Comparison of ENCODE assay signal across 15 mouse cellular contexts in genomic region chr8:119788607-119789381, GRCm38 (mm10). TPM values are rescaled to one million over a fixed set of nuclear protein-coding genes. Genes with fewer than 3 reads are reported as not detected.
A peak's percentile ranks its signal among the peaks of the same experiment; 100 is the strongest.
DNase-seq lines count a peak whose midpoint lies in the region; ATAC-seq and TF ChIP-seq lines count a peak whose summit lies in the region.
"Had no signal": no experiment of that assay in that cellular context is flagged by ENCODE, and none has a peak within 500 bp of the region (broad histone marks: within the 10 kb centered on the region; RNA-seq: fewer than 3 reads in every experiment).

No protein-coding gene starts in this region.

- no peaks in the 10 kb centered on the region for H3K36me3 ChIP-seq in forebrain, embryonic 10.5 days (replicated peaks)
- H3K36me3 ChIP-seq in forebrain, embryonic 16.5 days (ENCODE audit: control insufficient read depth, insufficient read depth) = no peaks in the 10 kb centered on the region
- H3K36me3 ChIP-seq in midbrain, embryonic 10.5 days = no peaks in the 10 kb centered on the region
- no peaks in the 10 kb centered on the region for H3K36me3 ChIP-seq in midbrain, postnatal 0 days (ENCODE audit: insufficient read depth, low read length)
- no peaks in the 10 kb centered on the region for H3K36me3 ChIP-seq in myocyte (ENCODE audit: control insufficient read depth, insufficient read depth)
- H3K36me3 ChIP-seq: kidney, embryonic 15.5 days; limb, embryonic 12.5 days had no signal

- H3K9ac ChIP-seq in forebrain, embryonic 16.5 days (replicated peaks; ENCODE audit: low read depth, low read length) = no peak overlapping the region
- H3K9ac ChIP-seq in midbrain, postnatal 0 days (replicated peaks; ENCODE audit: low read length, poor library complexity, severe bottlenecking) = no peak overlapping the region
- H3K9ac ChIP-seq: kidney, embryonic 15.5 days; limb, embryonic 12.5 days had no signal

- H3K79me2 ChIP-seq in myocyte (ENCODE audit: control insufficient read depth, insufficient read depth) = no peaks in the 10 kb centered on the region

- H3K27me3 ChIP-seq in forebrain, embryonic 10.5 days (ENCODE audit: poor library complexity, severe bottlenecking) = peaks cover 2% of the 10 kb centered on the region; the same call in 1 of the 2 replicates
- H3K27me3 ChIP-seq in forebrain, embryonic 16.5 days (replicated peaks; ENCODE audit: control insufficient read depth, insufficient read depth, low read length) = no peaks in the 10 kb centered on the region
- H3K27me3 ChIP-seq in midbrain, embryonic 10.5 days (ENCODE audit: low read depth, poor library complexity, severe bottlenecking) = peaks cover 9% of the 10 kb centered on the region; the same call in 1 of the 2 replicates
- no peaks in the 10 kb centered on the region for H3K27me3 ChIP-seq in midbrain, postnatal 0 days (ENCODE audit: insufficient read depth, low read length)
- no peaks in the 10 kb centered on the region for H3K27me3 ChIP-seq in myocyte (ENCODE audit: control insufficient read depth, insufficient read depth, insufficient read length)
- H3K27me3 ChIP-seq: limb, embryonic 12.5 days had no signal

- TF ChIP-seq POLR2A in myocyte (IDR thresholded peaks at IDR 0.05; ENCODE audit: insufficient read length, low read depth) = no peak

- TF ChIP-seq CTCF in midbrain, postnatal 0 days (IDR thresholded peaks at IDR 0.05) = no peak

- H3ac ChIP-seq in myocyte (ENCODE audit: control insufficient read depth, insufficient read length) = no peak overlapping the region

- 77% methylated on average over 9 of the region's 9 CpGs for WGBS in forebrain, embryonic 10.5 days
- WGBS in forebrain, embryonic 16.5 days = 74% methylated on average over 8 of the region's 9 CpGs
- 76% methylated on average over 9 of the region's 9 CpGs for WGBS in midbrain, embryonic 10.5 days
- 81% methylated on average over 9 of the region's 9 CpGs for WGBS in midbrain, postnatal 0 days

- H3K4me2 ChIP-seq in forebrain, embryonic 16.5 days (ENCODE audit: low read length) = no peak overlapping the region
- H3K4me2 ChIP-seq in midbrain, postnatal 0 days (ENCODE audit: low read depth, low read length, poor library complexity, severe bottlenecking) = no peak overlapping the region
- H3K4me2 ChIP-seq in myocyte (ENCODE audit: low read depth) = no peak overlapping the region
- H3K4me2 ChIP-seq: kidney, embryonic 15.5 days; limb, embryonic 12.5 days had no signal

- ATAC-seq in forebrain, embryonic 16.5 days = no peak
- ATAC-seq in midbrain, postnatal 0 days (ENCODE audit: low FRiP score) = no peak

- H3K4me3 ChIP-seq in forebrain, embryonic 10.5 days = no peak overlapping the region
- no peak overlapping the region for H3K4me3 ChIP-seq in forebrain, embryonic 16.5 days (replicated peaks; ENCODE audit: low read length)
- no peak overlapping the region for H3K4me3 ChIP-seq in midbrain, embryonic 10.5 days
- H3K4me3 ChIP-seq in midbrain, postnatal 0 days (ENCODE audit: low read depth, low read length) = no peak overlapping the region
- no peak overlapping the region for H3K4me3 ChIP-seq in myocyte
- H3K4me3 ChIP-seq: gastrocnemius, adult 2 months; kidney, embryonic 15.5 days; limb, embryonic 12.5 days had no signal

- DNase-seq in forebrain, embryonic 10.5 days (ENCODE audit: extremely low spot score, low spot score) = no peak
- no peak for DNase-seq in midbrain, embryonic 10.5 days (ENCODE audit: low spot score)
- DNase-seq in midbrain, postnatal 0 days (ENCODE audit: low spot score) = no peak
- DNase-seq in cerebellum, adult 9-11 months = peak; percentile 65
- DNase-seq in c-Kit-positive CD71-positive TER-119-positive erythroid progenitor cells, embryonic 14.5 days (ENCODE audit: low spot score) = no peak
- no peak for DNase-seq in natural killer cell, adult 2 months (ENCODE audit: low spot score in 2 of 2)
- DNase-seq: adrenal gland, postnatal 10 days; gastrocnemius, adult 2 months; heart, postnatal 36 days had no signal

- H3K27ac ChIP-seq in forebrain, embryonic 10.5 days = peak overlapping the region; percentile 67
- no peak overlapping the region for H3K27ac ChIP-seq in forebrain, embryonic 16.5 days (ENCODE audit: low read length)
- peak overlapping the region; percentile 65 for H3K27ac ChIP-seq in midbrain, embryonic 10.5 days (replicated peaks)
- H3K27ac ChIP-seq in midbrain, postnatal 0 days (ENCODE audit: low read depth, low read length) = no peak overlapping the region
- H3K27ac ChIP-seq: gastrocnemius, adult 2 months; kidney, embryonic 15.5 days; limb, embryonic 12.5 days; macrophage; stomach, postnatal 0 days had no signal

- peaks cover 89% of the 10 kb centered on the region for H3K4me1 ChIP-seq in forebrain, embryonic 10.5 days
- peaks cover 25% of the 10 kb centered on the region for H3K4me1 ChIP-seq in forebrain, embryonic 16.5 days (replicated peaks; ENCODE audit: control insufficient read depth, insufficient read depth, low read length)
- H3K4me1 ChIP-seq in midbrain, embryonic 10.5 days = peaks cover 99% of the 10 kb centered on the region
- H3K4me1 ChIP-seq in midbrain, postnatal 0 days (ENCODE audit: insufficient read depth, low read length) = peaks cover 4% of the 10 kb centered on the region; the same call in 1 of the 2 replicates

- no peaks in the 10 kb centered on the region for H3K9me3 ChIP-seq in forebrain, embryonic 10.5 days
- H3K9me3 ChIP-seq in forebrain, embryonic 16.5 days (ENCODE audit: control insufficient read depth, low read length) = no peaks in the 10 kb centered on the region
- H3K9me3 ChIP-seq in midbrain, embryonic 10.5 days (replicated peaks) = no peaks in the 10 kb centered on the region
- H3K9me3 ChIP-seq in midbrain, postnatal 0 days (ENCODE audit: low read length) = no peaks in the 10 kb centered on the region
- H3K9me3 ChIP-seq: kidney, embryonic 15.5 days; limb, embryonic 12.5 days had no signal

TF ChIP-seq in myocyte, 11 proteins besides CTCF, POLR2A, EP300 and RAD21:
- no peak for TF ChIP-seq E2F4 (IDR thresholded peaks at IDR 0.05; ENCODE audit: insufficient read depth)
- no peak for TF ChIP-seq MAX (IDR thresholded peaks at IDR 0.05; ENCODE audit: low read depth)
- no peak for TF ChIP-seq REST (IDR thresholded peaks at IDR 0.05; ENCODE audit: insufficient read depth, insufficient read length)
- TF ChIP-seq MYOD1 (IDR thresholded peaks at IDR 0.05; ENCODE audit: control insufficient read depth in 1 of 3, insufficient read length in 2 of 3, low read depth in 2 of 3) = peak in 2 of 3 experiments; percentile 69 to 82
- TF ChIP-seq SRF (IDR thresholded peaks at IDR 0.05; ENCODE audit: control insufficient read depth, insufficient read length, low read depth) = no peak
- TF ChIP-seq TCF3 (IDR thresholded peaks at IDR 0.05; ENCODE audit: insufficient read length, low read depth) = peak; percentile 7
- TF ChIP-seq MYOG (IDR thresholded peaks at IDR 0.05; ENCODE audit: control insufficient read depth in 1 of 3, insufficient read depth in 1 of 3, insufficient read length in 2 of 3, low read depth in 2 of 3) = peak in 2 of 3 experiments; percentile 56 to 71
- TF ChIP-seq USF1 (IDR thresholded peaks at IDR 0.05; ENCODE audit: low read depth) = no peak
- TF ChIP-seq TCF12 (IDR thresholded peaks at IDR 0.05; ENCODE audit: insufficient read depth, poor library complexity, severe bottlenecking) = no peak
- TF ChIP-seq CEBPB (IDR thresholded peaks at IDR 0.05; ENCODE audit: insufficient read depth, poor library complexity, severe bottlenecking) = no peak
- TF ChIP-seq POLR2AphosphoS2 (IDR thresholded peaks at IDR 0.05; ENCODE audit: insufficient read length, low read depth) = no peak

RNA-seq across cellular contexts. Expression of gene Tldc1, which starts 10.6 kb away (rescaled TPM):
- 16.7 and 17.3 TPM in 2 replicates for polyA plus RNA-seq in forebrain, embryonic 10.5 days (2016; fragmentation: Nextera tagmentation; extraction: Ambion mirVana)
- 15.3 and 16.1 TPM in 2 replicates for polyA plus RNA-seq in forebrain, embryonic 16.5 days (2015; fragmentation: Nextera tagmentation; extraction: Ambion mirVana)
- 15.4 and 16.4 TPM in 2 replicates for polyA plus RNA-seq in midbrain, embryonic 10.5 days (2016; fragmentation: Nextera tagmentation; extraction: Ambion mirVana)
- total RNA-seq in midbrain, postnatal 0 days (2014; rRNA removed) = 18.5 and 20.4 TPM in 2 replicates
- 6.7 and 7.4 TPM in 2 replicates for polyA plus RNA-seq in midbrain, postnatal 0 days (2015; fragmentation: Nextera tagmentation; extraction: Ambion mirVana)
- polyA plus RNA-seq in myocyte (2012; fragmentation: generic; extraction: Trizol) = 9.6 TPM

RNA-seq across cellular contexts. Expression of gene Cotl1, which starts 51.5 kb away (rescaled TPM):
- polyA plus RNA-seq in forebrain, embryonic 10.5 days (2016; fragmentation: Nextera tagmentation; extraction: Ambion mirVana) = 109 and 114 TPM in 2 replicates
- 119 and 147 TPM in 2 replicates for polyA plus RNA-seq in forebrain, embryonic 16.5 days (2015; fragmentation: Nextera tagmentation; extraction: Ambion mirVana)
- polyA plus RNA-seq in midbrain, embryonic 10.5 days (2016; fragmentation: Nextera tagmentation; extraction: Ambion mirVana) = 150 and 197 TPM in 2 replicates
- total RNA-seq in midbrain, postnatal 0 days (2014; rRNA removed) = 223 and 238 TPM in 2 replicates
- polyA plus RNA-seq in midbrain, postnatal 0 days (2015; fragmentation: Nextera tagmentation; extraction: Ambion mirVana) = 112 and 119 TPM in 2 replicates
- 144 TPM for polyA plus RNA-seq in myocyte (2012; fragmentation: generic; extraction: Trizol)

Comparison
In these comparisons a context has a peak if more than half of its experiments do, and no peak if none do; other contexts are left out.
1. H3K27ac ChIP-seq: peak in forebrain, embryonic 10.5 days (single experiment) and midbrain, embryonic 10.5 days (single experiment); none in forebrain, embryonic 16.5 days (single experiment) and midbrain, postnatal 0 days (single experiment).